8 mouse cellular contexts compared by ENCODE assay signal in the genomic region with DNA sequence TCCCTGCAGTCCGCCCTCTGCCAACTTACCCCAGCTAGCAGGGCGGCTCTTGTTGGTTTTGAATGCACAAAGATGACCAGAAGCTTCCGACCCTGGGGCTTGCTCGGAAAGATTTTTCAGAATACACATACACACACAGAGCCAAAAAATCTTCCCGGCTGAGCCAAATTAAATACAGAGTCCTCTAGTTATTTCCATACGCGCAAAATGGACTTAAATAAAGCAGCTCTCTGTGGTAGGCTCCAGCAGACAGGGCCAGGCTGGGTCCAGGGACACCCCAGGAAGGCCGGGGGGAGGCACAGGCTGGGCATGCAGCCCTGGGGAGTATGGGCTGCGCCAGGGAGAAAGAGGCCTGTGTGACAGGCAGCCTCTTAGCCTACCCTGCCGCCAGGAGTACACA.
A peak's percentile ranks its signal among the peaks of the same experiment; 100 is the strongest.
DNase-seq lines count a peak whose midpoint lies in the region; TF ChIP-seq lines count a peak whose summit lies in the region.

No protein-coding gene starts in this region.

- peaks cover 13% of the 10 kb centered on the region for H3K4me1 ChIP-seq in bone marrow, adult 2 months (ENCODE audit: control insufficient read depth, insufficient read depth, low read length)

- TF ChIP-seq POLR2A in bone marrow, adult 2 months (IDR thresholded peaks at IDR 0.05; ENCODE audit: borderline replicate concordance, control insufficient read depth, low read depth, low read length), result no peak

- no peak overlapping the region for H3K4me3 ChIP-seq in bone marrow, adult 2 months (replicated peaks; ENCODE audit: control insufficient read depth, low read depth, low read length)

- H3K27ac ChIP-seq in bone marrow, adult 2 months (ENCODE audit: control insufficient read depth, insufficient read depth, low read depth, low read length, poor library complexity), result peak overlapping the region; percentile 67

- intact Hi-C loops in left cerebral cortex, postnatal 25 days (cut with DNase I), result no loop called here

- 76% methylated on average over 10 of the region's 10 CpGs for WGBS in bone marrow, adult 2 months

- peak; percentile 66 for DNase-seq in cerebellum, adult 9-10 months
- DNase-seq in cerebellum, adult 8-10 months, result no peak
- peak; percentile 70 to 74 for DNase-seq in heart, adult 9 months (ENCODE audit: low spot score in 2 of 2)
- DNase-seq in left cerebral cortex, postnatal 25 days (ENCODE audit: low spot score in 2 of 2), result peak; percentile 41 to 67
- peak; percentile 40 for DNase-seq in right cerebral cortex, postnatal 14 days
- DNase-seq in ovary, adult 18-20 months (ENCODE audit: low spot score), result no peak
- DNase-seq in testis, postnatal 10 days (ENCODE audit: low spot score), result no peak

- no peak for TF ChIP-seq CTCF in bone marrow, adult 2 months (IDR thresholded peaks at IDR 0.05; ENCODE audit: control insufficient read depth, insufficient read depth, low read length)

Comparison
In these comparisons a context has a peak if more than half of its experiments do, and no peak if none do; other contexts are left out.
1. DNase-seq: peak in cerebellum, adult 9-10 months (single experiment), heart, adult 9 months (2 of 2), left cerebral cortex, postnatal 25 days (2 of 2) and right cerebral cortex, postnatal 14 days (single experiment); none in cerebellum, adult 8-10 months (single experiment), ovary, adult 18-20 months (single experiment) and testis, postnatal 10 days (single experiment).